1 mouse cellular context compared by ENCODE assay signal in genomic region chr9:66049931-66050601, GRCm38 (mm10).
A peak's percentile ranks its signal among the peaks of the same experiment; 100 is the strongest.
TF ChIP-seq lines count a peak whose summit lies in the region.

No protein-coding gene starts in this region.

TF ChIP-seq in MEL, 35 proteins besides CTCF, POLR2A, EP300 and RAD21:
- TF ChIP-seq ZNF384 (IDR thresholded peaks at IDR 0.05; ENCODE audit: low read depth, low read length) (peak; percentile 93), SMC3 (IDR thresholded peaks at IDR 0.05; ENCODE audit: low read depth, low read length) (peak; percentile 36), USF2 (IDR thresholded peaks at IDR 0.05; ENCODE audit: borderline replicate concordance in 1 of 2, insufficient read depth in 1 of 2, low read depth in 1 of 2, low read length in 2 of 2) (no peak)
